Mouse (Mus musculus) adrenal gland, postnatal 10 days (tissue): ENCODE results near the gene Tpp1. TPM values are rescaled to one million over a fixed set of nuclear protein-coding genes. Genes with fewer than 3 reads are reported as not detected.

Experiments used
- DNase-seq: peaks from one replicate; pipeline ENCODE4 v3.0.0; 2021; ENCODE audit warnings: mixed read lengths
- total RNA-seq, 2 experiments: library from RNA; stranded (reverse); gene quantifications; 2 replicates each; pipeline ENCODE4 v1.2.3; 2021

Gene Tpp1
- total RNA-seq, 2 experiments from 2014 or later: 65.5 to 68.8 TPM

GRCm38 (mm10) chr7:105728701-105729428 is 23.2 kb downstream of the Tpp1 start:
- DNase-seq: no peak

DNA sequence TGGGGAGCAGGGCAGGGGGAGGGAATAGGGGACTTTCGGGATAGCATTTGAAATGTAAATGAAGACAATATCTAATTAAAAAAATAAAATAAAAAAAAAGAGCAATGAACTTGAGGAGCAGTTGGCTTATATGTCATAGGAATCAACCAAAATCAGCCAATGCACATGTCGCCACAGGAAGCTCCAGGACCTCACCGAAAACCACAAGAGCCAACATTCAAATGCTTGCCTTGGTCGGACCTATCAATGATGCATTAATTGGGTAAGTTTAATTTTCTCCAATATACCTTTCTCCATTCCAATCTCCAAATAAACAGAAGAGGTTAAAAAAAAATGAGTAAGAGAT is 25.1 kb downstream of the Tpp1 start:
- no peak for DNase-seq

DNA sequence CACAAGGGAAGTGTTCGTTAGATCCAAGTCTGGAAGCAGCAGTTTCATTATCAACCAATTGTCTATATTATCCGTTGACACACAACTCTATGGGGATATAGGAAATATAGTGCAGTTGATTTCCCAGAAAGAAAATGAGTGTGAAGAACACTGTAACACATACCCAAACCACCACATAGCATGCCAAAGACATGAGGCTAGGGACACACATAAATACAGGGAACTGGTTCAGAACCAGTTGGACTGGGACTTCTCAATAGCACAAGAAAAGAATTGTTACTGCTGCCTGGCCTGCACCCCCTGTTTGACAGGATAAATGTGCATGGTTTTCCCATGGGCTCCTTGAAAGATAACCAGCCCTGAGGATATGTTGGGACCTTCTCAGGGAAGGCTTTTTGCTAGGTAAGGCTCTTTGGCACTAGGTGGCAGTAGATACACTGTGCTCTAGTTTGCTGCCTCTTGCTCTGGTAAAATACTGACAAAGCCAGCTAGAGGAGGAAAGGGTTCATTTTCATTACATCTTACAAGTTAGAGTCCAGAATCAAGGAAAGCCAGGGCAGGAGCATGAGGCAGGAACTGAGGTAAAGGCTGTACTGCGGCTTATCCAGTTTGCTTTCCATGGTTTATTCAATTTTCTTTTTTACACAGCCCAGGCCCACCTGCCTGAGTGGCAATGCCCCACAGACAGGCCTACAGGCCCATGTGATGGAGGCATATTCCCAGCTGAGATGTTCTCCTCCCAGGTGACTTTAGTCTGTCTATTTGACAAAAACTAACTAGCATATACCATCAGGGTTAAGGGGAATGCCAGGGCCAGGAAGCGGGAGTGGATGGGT is 25.7 kb downstream of the Tpp1 start:
- DNase-seq: peak; percentile 46

DNA sequence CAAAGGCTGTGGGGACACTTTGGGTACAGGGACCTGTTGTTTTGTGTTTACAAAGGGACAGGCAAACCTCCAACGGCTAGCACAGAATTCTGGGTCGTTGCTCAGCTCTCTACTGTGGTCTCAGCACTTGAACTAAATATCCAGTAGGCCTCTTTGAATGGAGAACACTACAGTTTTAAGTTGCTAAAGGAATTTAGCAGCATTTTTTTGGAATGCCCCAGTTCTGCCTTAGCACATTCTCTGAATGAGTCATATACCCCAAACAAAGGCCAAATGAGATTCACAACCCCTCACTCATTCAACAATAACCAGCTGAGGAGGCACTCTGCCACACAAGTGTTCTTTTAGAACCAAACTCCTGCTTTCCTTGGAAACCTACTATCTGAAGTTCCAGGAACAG is 30.1 kb downstream of the Tpp1 start:
- DNase-seq: no peak

DNA sequence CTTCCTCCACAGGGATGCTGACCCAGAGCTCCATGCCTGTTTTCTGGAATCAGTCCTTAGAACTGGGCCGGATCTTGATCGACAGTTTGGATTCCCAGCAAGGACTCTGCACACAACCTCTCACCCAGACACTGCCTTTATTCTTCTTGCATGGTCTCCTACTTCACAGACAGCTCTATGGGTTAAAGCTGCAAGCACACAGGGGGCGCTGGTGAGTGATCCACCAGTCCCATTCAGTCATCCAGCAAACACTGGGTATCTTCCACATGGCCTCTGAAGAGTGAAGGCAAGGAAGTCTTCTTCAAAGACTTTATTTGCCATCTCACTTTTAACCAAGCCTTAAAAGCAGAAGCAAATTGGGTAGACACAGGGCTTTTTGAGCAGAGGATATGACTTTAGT is 36.7 kb downstream of the Tpp1 start:
- no peak for DNase-seq

- DNase-seq: no peak
These were observed 43.3 kb downstream of the Tpp1 start for GRCm38 (mm10) chr7:105708733-105709132.

DNA sequence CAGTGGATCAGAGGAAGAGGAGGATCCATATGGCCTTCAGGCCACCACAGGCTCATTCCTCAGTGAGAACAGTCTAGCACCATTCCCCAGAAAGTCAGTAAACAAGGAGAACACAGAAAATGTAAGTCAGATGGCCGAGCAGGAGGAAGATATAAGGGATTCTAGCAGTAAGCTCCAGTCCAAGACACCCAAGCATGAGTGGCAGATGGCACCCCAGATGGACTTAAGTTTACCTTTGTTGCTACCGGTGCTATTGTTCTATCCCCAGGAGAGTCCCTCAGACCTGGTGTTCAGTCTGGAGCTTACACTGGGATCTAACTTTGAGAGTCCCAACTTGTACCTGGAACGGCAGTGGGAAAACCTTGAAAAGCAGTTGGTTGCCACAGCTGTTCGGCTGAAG is 48.2 kb downstream of the Tpp1 start:
- no peak for DNase-seq

- DNase-seq: no peak
These were observed 48.9 kb downstream of the Tpp1 start for GRCm38 (mm10) chr7:105703184-105703583.

Other genes with a start within 250 kb of the Tpp1 start
- 10 to 100 TPM; 59.2 to 68.1 TPM for gene Smpd1, start 197.9 kb downstream of the Tpp1 start, total RNA-seq
- 10 to 100 TPM; 19.6 to 25.2 TPM for gene Apbb1, start 170.6 kb downstream of the Tpp1 start, total RNA-seq
- gene Hpx, start 152.1 kb downstream of the Tpp1 start, total RNA-seq: 100 to 1,000 TPM; 313 to 789 TPM
- 10 to 100 TPM; 32.5 to 45.1 TPM for gene Trim3, start 118.7 kb downstream of the Tpp1 start, total RNA-seq
- gene Timm10b, start 112.2 kb downstream of the Tpp1 start, total RNA-seq: 100 to 1,000 TPM; 129 to 132 TPM
- 10 to 100 TPM; 48.3 to 57.8 TPM for gene Arfip2, start 111.8 kb downstream of the Tpp1 start, total RNA-seq
- 10 to 100 TPM in 1 of 2 experiments, 1 to 10 TPM in 1; 6.3 to 10.4 TPM for gene Gm45799, start 111.7 kb downstream of the Tpp1 start, total RNA-seq
- gene Dnhd1, start 101.4 kb downstream of the Tpp1 start, total RNA-seq: 1 to 10 TPM; 3.0 to 4.7 TPM
- gene Ilk, start 15.6 kb downstream of the Tpp1 start, total RNA-seq: 100 to 1,000 TPM; 135 to 139 TPM
- 10 to 100 TPM; 15.3 to 17.6 TPM for gene Rrp8, start 14.8 kb downstream of the Tpp1 start, total RNA-seq
- gene Taf10, start 7.9 kb downstream of the Tpp1 start, total RNA-seq: 100 to 1,000 TPM; 167 to 172 TPM
- 10 to 100 TPM; 11.8 to 17.1 TPM for gene Dchs1, start 35.4 kb upstream of the Tpp1 start, total RNA-seq
- 100 to 1,000 TPM; 208 to 232 TPM for gene Mrpl17, start 58.9 kb upstream of the Tpp1 start, total RNA-seq
- gene Gm4070, start 201.7 kb upstream of the Tpp1 start, total RNA-seq: 1 to 10 TPM; 1.5 to 4.0 TPM